Mouse (Mus musculus): Measurements from ENCODE around the gene Cttnbp2nl. TPM values are rescaled to one million over a fixed set of nuclear protein-coding genes. Genes with fewer than 3 reads are reported as not detected.
A peak's percentile ranks its signal among the peaks of the same experiment; 100 is the strongest.

Gene Cttnbp2nl
- polyA plus RNA-seq, 1 experiment from 2014 or later = 17.5 TPM

GRCm38 (mm10) chr3:105046870-105047269, 6.1 kb downstream of the Cttnbp2nl start:
- Histone ChIP-seq H3K36me3 (ENCODE audit: control insufficient read depth, insufficient read depth, low read length) (no peaks in the 10 kb centered on the region), H3K4me2 (replicated peaks; ENCODE audit: low read depth) (no peak overlapping the region), H3K4me3 (ENCODE audit: low read depth, low read length) (no peak overlapping the region), H3K27me3 (ENCODE audit: control insufficient read depth, insufficient read depth, low read length) (no peaks in the 10 kb centered on the region), H3K9me3 (ENCODE audit: control insufficient read depth, low read length) (no peaks in the 10 kb centered on the region), H3K9ac (ENCODE audit: low read length) (no peak overlapping the region), H3K4me1 (replicated peaks; ENCODE audit: control insufficient read depth, insufficient read depth) (no peaks in the 10 kb centered on the region; the same call in 1 of the 2 replicates), H3K27ac (replicated peaks) (no peak overlapping the region)
- no peak for TF ChIP-seq CTCF (IDR thresholded peaks at IDR 0.05; ENCODE audit: low read depth)
- TF ChIP-seq EP300 (optimal IDR thresholded peaks at IDR 0.05) = no peak
- 57% methylated on average over 5 of the region's 5 CpGs for WGBS
- ATAC-seq (ENCODE audit: low FRiP score, low TSS enrichment) = no peak
- no peak for DNase-seq (ENCODE audit: low spot score)

DNA sequence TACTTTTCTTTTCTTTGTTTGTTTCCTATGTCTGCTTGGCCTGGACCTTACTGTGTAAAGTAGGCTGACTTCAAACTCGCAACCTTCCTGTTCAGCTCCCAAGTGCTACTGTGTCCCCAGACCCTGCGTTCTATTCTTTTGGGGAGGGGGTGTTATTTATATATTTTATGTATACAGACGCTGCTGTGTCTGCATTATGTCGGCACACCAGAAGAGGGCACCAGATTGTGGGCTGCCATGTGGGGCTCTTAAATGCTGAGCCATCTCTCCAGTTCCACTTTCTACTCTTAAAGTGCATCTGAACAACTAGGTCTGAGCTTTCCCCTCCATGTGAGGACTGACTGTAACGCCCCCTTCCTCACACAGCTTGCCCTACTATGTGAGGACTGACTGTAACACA, 9.2 kb downstream of the Cttnbp2nl start:
- Histone ChIP-seq H3K9ac (ENCODE audit: low read length) (no peak overlapping the region), H3K27me3 (ENCODE audit: control insufficient read depth, insufficient read depth, low read length) (no peaks in the 10 kb centered on the region), H3K9me3 (ENCODE audit: control insufficient read depth, low read length) (no peaks in the 10 kb centered on the region), H3K4me3 (ENCODE audit: low read depth, low read length) (no peak overlapping the region), H3K4me1 (replicated peaks; ENCODE audit: control insufficient read depth, insufficient read depth) (no peaks in the 10 kb centered on the region), H3K27ac (replicated peaks) (no peak overlapping the region), H3K36me3 (ENCODE audit: control insufficient read depth, insufficient read depth, low read length) (no peaks in the 10 kb centered on the region), H3K4me2 (replicated peaks; ENCODE audit: low read depth) (no peak overlapping the region)
- TF ChIP-seq EP300 (optimal IDR thresholded peaks at IDR 0.05) (no peak), CTCF (IDR thresholded peaks at IDR 0.05; ENCODE audit: low read depth) (peak; percentile 30; the same call in 1 of the 2 replicates)
- DNase-seq (ENCODE audit: low spot score) (no peak), ATAC-seq (ENCODE audit: low FRiP score, low TSS enrichment) (no peak)
- 80% methylated on average over 5 of the region's 5 CpGs for WGBS

DNA sequence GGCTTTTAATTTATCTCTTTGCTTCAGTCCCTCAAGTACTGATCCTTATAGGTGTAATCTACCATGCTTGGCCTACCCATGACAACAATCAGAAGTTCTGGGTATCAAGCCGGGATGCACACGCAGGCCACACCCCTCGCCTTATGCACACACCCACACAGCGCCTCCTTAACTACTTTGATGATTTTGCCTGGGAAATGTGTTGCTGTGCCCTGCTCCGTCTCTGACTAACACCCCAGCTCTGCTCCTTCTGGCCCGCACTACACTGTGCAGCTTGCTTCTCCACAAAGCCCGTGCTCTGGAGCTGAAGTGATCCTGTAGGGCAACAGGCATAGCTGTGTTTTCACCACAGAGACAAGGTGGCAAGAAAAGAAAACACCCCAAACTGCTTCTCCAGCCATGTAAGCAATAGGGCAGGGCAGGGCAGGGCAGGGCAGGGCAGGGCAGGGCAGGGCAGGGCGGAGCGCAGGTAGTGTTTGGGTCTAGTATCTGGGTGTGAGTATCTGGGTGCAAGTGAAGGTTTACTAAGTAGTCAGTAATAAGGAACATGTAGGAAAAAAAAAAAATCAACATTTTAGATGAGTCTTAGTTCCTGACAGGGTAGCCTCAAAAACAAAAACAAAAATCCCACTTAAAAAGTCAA, 11.8 kb downstream of the Cttnbp2nl start:
- Histone ChIP-seq H3K27me3 (ENCODE audit: control insufficient read depth, insufficient read depth, low read length) (no peaks in the 10 kb centered on the region), H3K27ac (replicated peaks) (peak overlapping the region; percentile 56; the same call in 1 of the 2 replicates), H3K9ac (ENCODE audit: low read length) (no peak overlapping the region), H3K4me1 (replicated peaks; ENCODE audit: control insufficient read depth, insufficient read depth) (no peaks in the 10 kb centered on the region), H3K9me3 (ENCODE audit: control insufficient read depth, low read length) (no peaks in the 10 kb centered on the region), H3K4me3 (ENCODE audit: low read depth, low read length) (no peak overlapping the region), H3K36me3 (ENCODE audit: control insufficient read depth, insufficient read depth, low read length) (peaks cover 3% of the 10 kb centered on the region; the same call in 1 of the 2 replicates), H3K4me2 (replicated peaks; ENCODE audit: low read depth) (no peak overlapping the region)
- ATAC-seq (ENCODE audit: low FRiP score, low TSS enrichment) (peak; percentile 87), DNase-seq (ENCODE audit: low spot score) (peak; percentile 73)
- no peak for TF ChIP-seq CTCF (IDR thresholded peaks at IDR 0.05; ENCODE audit: low read depth)
- no peak for TF ChIP-seq EP300 (optimal IDR thresholded peaks at IDR 0.05)
- 65% methylated on average over 9 of the region's 9 CpGs for WGBS

DNA sequence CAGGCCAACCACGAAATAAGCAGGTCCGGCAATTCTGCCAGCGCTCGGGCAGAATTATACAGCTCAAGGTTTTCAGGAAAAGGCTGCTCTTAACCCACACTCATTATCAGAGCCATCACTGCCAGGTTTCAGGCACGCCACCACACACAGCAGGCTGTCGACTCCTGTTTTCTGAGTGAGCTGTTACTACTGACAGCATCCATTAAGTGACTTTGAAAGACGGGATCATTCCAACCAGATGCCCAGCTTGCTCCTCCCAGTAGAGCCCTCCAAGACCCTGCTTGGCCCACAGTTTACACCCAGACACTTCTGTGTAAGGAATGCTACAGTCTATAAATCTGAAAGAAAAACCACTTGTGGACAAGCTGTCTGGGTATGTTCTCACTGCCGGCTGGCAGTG, 12.9 kb downstream of the Cttnbp2nl start:
- no peaks in the 10 kb centered on the region for H3K4me1 ChIP-seq (replicated peaks; ENCODE audit: control insufficient read depth, insufficient read depth)
- H3K9me3 ChIP-seq (ENCODE audit: control insufficient read depth, low read length) = no peaks in the 10 kb centered on the region
- TF ChIP-seq CTCF (IDR thresholded peaks at IDR 0.05; ENCODE audit: low read depth) = no peak
- no peak for TF ChIP-seq EP300 (optimal IDR thresholded peaks at IDR 0.05)
- no peak overlapping the region for H3K9ac ChIP-seq (ENCODE audit: low read length)
- H3K4me3 ChIP-seq (ENCODE audit: low read depth, low read length) = no peak overlapping the region
- 65% methylated on average over 8 of the region's 8 CpGs for WGBS
- H3K4me2 ChIP-seq (replicated peaks; ENCODE audit: low read depth) = no peak overlapping the region
- H3K27me3 ChIP-seq (ENCODE audit: control insufficient read depth, insufficient read depth, low read length) = no peaks in the 10 kb centered on the region
- DNase-seq (ENCODE audit: low spot score) (no peak), ATAC-seq (ENCODE audit: low FRiP score, low TSS enrichment) (no peak)
- H3K36me3 ChIP-seq (ENCODE audit: control insufficient read depth, insufficient read depth, low read length) = peaks cover 3% of the 10 kb centered on the region; the same call in 1 of the 2 replicates
- no peak overlapping the region for H3K27ac ChIP-seq (replicated peaks)

GRCm38 (mm10) chr3:105037240-105037770, 15.6 kb downstream of the Cttnbp2nl start:
- Histone ChIP-seq H3K36me3 (ENCODE audit: control insufficient read depth, insufficient read depth, low read length) (peaks cover 3% of the 10 kb centered on the region; the same call in 1 of the 2 replicates), H3K27ac (replicated peaks) (no peak overlapping the region), H3K4me2 (replicated peaks; ENCODE audit: low read depth) (no peak overlapping the region), H3K27me3 (ENCODE audit: control insufficient read depth, insufficient read depth, low read length) (no peaks in the 10 kb centered on the region), H3K4me3 (ENCODE audit: low read depth, low read length) (no peak overlapping the region), H3K4me1 (replicated peaks; ENCODE audit: control insufficient read depth, insufficient read depth) (no peaks in the 10 kb centered on the region), H3K9ac (ENCODE audit: low read length) (no peak overlapping the region), H3K9me3 (ENCODE audit: control insufficient read depth, low read length) (no peaks in the 10 kb centered on the region)
- 68% methylated on average over 6 of the region's 6 CpGs for WGBS
- TF ChIP-seq EP300 (optimal IDR thresholded peaks at IDR 0.05) (no peak), CTCF (IDR thresholded peaks at IDR 0.05; ENCODE audit: low read depth) (no peak)
- ATAC-seq (ENCODE audit: low FRiP score, low TSS enrichment) = no peak
- no peak for DNase-seq (ENCODE audit: low spot score)

DNA sequence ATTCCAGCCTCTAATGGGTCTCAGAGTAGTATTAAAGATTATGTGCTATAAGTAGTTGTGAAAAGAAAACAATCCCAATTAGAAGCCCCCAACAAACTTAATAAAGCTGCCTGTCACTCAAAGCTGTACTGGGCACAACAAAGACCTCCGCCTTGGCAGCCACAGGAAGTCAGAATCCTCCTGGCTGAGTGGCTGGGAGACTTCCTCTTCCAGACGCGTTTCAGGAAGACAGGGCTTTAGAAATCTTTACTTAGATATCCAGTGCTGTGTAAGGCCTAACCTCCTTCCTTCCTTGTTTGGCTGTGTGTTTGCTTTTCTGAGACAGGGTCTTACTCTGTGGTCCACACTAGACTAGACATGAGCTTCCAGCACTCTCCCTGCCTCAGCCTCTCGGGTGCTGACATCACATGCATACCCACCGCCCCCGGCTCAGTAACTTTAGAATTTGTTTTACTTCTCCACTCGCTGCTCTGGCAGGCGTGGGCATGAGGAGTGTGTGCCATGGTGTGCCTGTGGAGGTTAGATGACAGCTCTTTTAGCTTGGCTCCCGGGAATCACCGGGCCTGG, 16.6 kb downstream of the Cttnbp2nl start:
- no peak overlapping the region for H3K4me3 ChIP-seq (ENCODE audit: low read depth, low read length)
- no peak overlapping the region for H3K4me2 ChIP-seq (replicated peaks; ENCODE audit: low read depth)
- H3K9ac ChIP-seq (ENCODE audit: low read length) = no peak overlapping the region
- H3K27ac ChIP-seq (replicated peaks) = peak overlapping the region; percentile 36
- no peaks in the 10 kb centered on the region for H3K9me3 ChIP-seq (ENCODE audit: control insufficient read depth, low read length)
- peaks cover 3% of the 10 kb centered on the region; the same call in 1 of the 2 replicates for H3K36me3 ChIP-seq (ENCODE audit: control insufficient read depth, insufficient read depth, low read length)
- DNase-seq (ENCODE audit: low spot score) (no peak), ATAC-seq (ENCODE audit: low FRiP score, low TSS enrichment) (peak; percentile 20; the same call in 1 of the 2 replicates)
- TF ChIP-seq CTCF (IDR thresholded peaks at IDR 0.05; ENCODE audit: low read depth) (no peak), EP300 (optimal IDR thresholded peaks at IDR 0.05) (no peak)
- H3K4me1 ChIP-seq (replicated peaks; ENCODE audit: control insufficient read depth, insufficient read depth) = no peaks in the 10 kb centered on the region
- no peaks in the 10 kb centered on the region for H3K27me3 ChIP-seq (ENCODE audit: control insufficient read depth, insufficient read depth, low read length)
- 70% methylated on average over 10 of the region's 10 CpGs for WGBS

Measured in stomach, postnatal 0 days (tissue).